Mouse (Mus musculus): ENCODE data around the gene Prpf8.
"Not testable (repeated sequence)": the region's sequence is repeated elsewhere in the genome, so short reads cannot be mapped to it uniquely, and the experiment has no call there.

The Prpf8 gene

GRCm38 (mm10) chr11:75534286-75535033 is 47.8 kb downstream of the Prpf8 start:
- no peak for DNase-seq (ENCODE audit: low spot score)

GRCm38 (mm10) chr11:75535106-75535795 is 48.6 kb downstream of the Prpf8 start:
- no peak for DNase-seq (ENCODE audit: low spot score)

- no peak for DNase-seq (ENCODE audit: low spot score)
Observed at GRCm38 (mm10) chr11:75536255-75537024, 49.8 kb downstream of the Prpf8 start.

GRCm38 (mm10) chr11:75537025-75537414 is 50.4 kb downstream of the Prpf8 start:
- DNase-seq (ENCODE audit: low spot score), result no peak

GRCm38 (mm10) chr11:75537491-75538183 is 51.0 kb downstream of the Prpf8 start:
- no peak for DNase-seq (ENCODE audit: low spot score)

GRCm38 (mm10) chr11:75538184-75538969 is 51.8 kb downstream of the Prpf8 start:
- no peak for DNase-seq (ENCODE audit: low spot score)

GRCm38 (mm10) chr11:75538970-75539299 is 52.3 kb downstream of the Prpf8 start:
- DNase-seq (ENCODE audit: low spot score), result no peak

GRCm38 (mm10) chr11:75540209-75540608 is 53.6 kb downstream of the Prpf8 start:
- no peak for DNase-seq (ENCODE audit: low spot score)

- no peak for DNase-seq (ENCODE audit: low spot score)
Observed at GRCm38 (mm10) chr11:75540710-75541581, 54.3 kb downstream of the Prpf8 start.

GRCm38 (mm10) chr11:75544713-75545112 is 58.1 kb downstream of the Prpf8 start:
- DNase-seq (ENCODE audit: low spot score), result no peak

- no peak for DNase-seq (ENCODE audit: low spot score)
Observed at GRCm38 (mm10) chr11:75546057-75546456, 59.4 kb downstream of the Prpf8 start.

GRCm38 (mm10) chr11:75549658-75550111 is 63.1 kb downstream of the Prpf8 start:
- no peak for DNase-seq (ENCODE audit: low spot score)

GRCm38 (mm10) chr11:75550200-75550946 is 63.8 kb downstream of the Prpf8 start:
- no peak for DNase-seq (ENCODE audit: low spot score)

GRCm38 (mm10) chr11:75551321-75551720 is 64.7 kb downstream of the Prpf8 start:
- DNase-seq (ENCODE audit: low spot score), result no peak

GRCm38 (mm10) chr11:75551961-75552441 is 65.4 kb downstream of the Prpf8 start:
- no peak for DNase-seq (ENCODE audit: low spot score)

- no peak for DNase-seq (ENCODE audit: low spot score)
Observed at GRCm38 (mm10) chr11:75552906-75553482, 66.4 kb downstream of the Prpf8 start.

GRCm38 (mm10) chr11:75556006-75556405 is 69.4 kb downstream of the Prpf8 start:
- not testable (repeated sequence) for DNase-seq (ENCODE audit: low spot score)

- DNase-seq (ENCODE audit: low spot score), result no peak
Observed at GRCm38 (mm10) chr11:75557142-75557541, 70.5 kb downstream of the Prpf8 start.

- no peak for DNase-seq (ENCODE audit: low spot score)
Observed at GRCm38 (mm10) chr11:75558101-75558500, 71.5 kb downstream of the Prpf8 start.
